Mouse (Mus musculus): ENCODE data around the gene Kcnt2.

GRCm38 (mm10) chr1:140456873-140457272 lies 210.9 kb downstream of the Kcnt2 start:
- no peak for TF ChIP-seq POLR2A (IDR thresholded peaks at IDR 0.05; ENCODE audit: borderline replicate concordance, control insufficient read depth, low read depth, low read length)
- no peak for TF ChIP-seq CTCF (IDR thresholded peaks at IDR 0.05; ENCODE audit: control insufficient read depth, insufficient read depth, low read length)

All from bone marrow, adult 2 months (tissue).